Mouse (Mus musculus): Measurements from ENCODE around the gene Lrrc7.

Lrrc7 gene

DNA sequence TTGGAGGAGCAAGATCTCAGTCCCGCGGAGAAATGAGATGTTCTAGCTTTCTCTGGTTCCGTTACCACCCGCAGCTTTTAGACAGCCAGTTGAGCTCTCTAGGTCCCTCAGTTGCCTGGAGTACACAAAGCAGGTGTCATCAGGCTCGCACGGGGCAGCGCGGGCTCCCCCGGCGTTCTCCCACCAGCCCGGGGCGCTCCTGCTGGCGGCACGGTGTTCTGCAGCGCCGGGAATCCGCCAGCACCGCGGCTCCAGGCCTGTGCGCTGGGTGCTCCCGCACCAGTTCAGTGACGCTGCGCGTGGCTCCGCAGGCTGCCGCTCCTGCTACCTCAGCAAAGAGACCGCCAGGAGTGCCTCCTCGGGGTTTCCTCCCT, at the start of gene Lrrc7:
Gene Lrrc7, minus strand, starts transcription at position 235 of the 374 bp plus-strand sequence.
- DNase-seq (ENCODE audit: extremely low spot score): peak; percentile 64

DNA sequence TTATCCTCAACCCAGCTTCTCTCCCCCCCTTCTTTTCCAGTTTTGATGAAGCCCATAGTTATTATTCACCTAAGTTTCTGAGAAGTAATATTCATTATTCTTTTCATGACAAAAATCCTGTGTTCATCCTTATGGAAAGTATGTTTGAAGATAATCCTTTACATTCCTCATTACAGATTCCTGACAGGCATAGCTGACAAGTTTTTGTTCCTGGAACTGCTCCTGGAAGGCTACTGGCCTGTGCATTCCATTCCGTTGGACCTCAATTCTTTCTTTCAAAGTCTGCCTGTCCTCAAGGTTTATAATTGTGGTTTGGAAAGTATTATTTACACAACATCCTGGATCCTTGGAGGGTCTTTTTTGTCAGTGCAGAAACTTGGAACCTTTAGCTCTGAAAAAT, 45.0 kb upstream of the Lrrc7 start:
- DNase-seq (ENCODE audit: extremely low spot score): no peak

GRCm38 (mm10) chr3:158605274-158605673, 43.3 kb upstream of the Lrrc7 start:
- no peak for DNase-seq (ENCODE audit: extremely low spot score)

- peak; percentile 56 for DNase-seq (ENCODE audit: extremely low spot score)
Measured at GRCm38 (mm10) chr3:158561256-158561986, 600 bp downstream of the Lrrc7 start.

- no peak for DNase-seq (ENCODE audit: extremely low spot score)
Measured at GRCm38 (mm10) chr3:158560891-158561255, 1.1 kb downstream of the Lrrc7 start.

DNA sequence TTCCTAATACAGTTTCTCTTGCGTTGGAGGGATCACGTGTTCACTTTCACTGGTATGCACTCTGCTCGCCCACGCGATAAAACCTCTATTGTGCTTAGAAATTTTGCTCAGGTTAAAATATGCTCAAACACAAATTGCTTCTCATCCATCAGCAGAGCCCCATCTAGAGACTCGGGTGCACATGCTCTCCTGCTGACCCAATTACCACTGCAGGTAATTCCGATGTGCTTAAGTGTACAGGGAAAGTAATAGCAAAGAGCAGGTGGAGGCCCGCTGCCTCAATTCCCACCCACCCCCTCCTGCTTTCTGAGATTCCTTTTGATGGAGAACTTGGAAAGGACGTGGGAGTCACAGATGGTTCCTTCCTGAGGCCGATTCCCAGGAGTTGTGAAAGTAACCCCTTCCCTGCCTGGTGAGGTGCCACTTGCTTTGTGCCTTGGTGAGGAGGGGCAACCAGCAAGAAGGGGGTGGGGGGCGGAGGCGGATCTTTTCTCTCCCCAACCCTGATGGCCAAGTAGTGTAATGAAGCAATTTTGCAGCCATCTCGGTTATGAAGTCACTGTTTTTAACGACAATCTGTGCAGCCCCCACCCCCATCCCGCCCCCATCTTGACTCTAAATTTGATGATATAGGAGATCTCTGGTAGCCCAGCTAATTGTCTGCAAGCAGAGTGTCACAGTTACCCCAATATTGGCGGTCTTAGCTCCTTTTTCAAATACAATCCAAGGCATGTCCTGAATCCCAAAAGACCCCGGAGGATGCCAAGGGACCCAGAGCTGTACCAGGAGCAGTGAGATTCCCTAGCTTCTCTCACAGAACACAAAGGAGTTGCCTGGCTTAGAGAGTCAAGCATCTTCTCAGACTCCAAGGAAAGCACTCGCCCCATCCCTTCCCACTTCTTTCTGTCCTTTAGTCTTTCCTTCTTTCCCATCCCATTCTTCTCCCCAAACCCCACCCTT, 2.0 kb downstream of the Lrrc7 start:
- peak; percentile 6 for DNase-seq (ENCODE audit: extremely low spot score)

DNA sequence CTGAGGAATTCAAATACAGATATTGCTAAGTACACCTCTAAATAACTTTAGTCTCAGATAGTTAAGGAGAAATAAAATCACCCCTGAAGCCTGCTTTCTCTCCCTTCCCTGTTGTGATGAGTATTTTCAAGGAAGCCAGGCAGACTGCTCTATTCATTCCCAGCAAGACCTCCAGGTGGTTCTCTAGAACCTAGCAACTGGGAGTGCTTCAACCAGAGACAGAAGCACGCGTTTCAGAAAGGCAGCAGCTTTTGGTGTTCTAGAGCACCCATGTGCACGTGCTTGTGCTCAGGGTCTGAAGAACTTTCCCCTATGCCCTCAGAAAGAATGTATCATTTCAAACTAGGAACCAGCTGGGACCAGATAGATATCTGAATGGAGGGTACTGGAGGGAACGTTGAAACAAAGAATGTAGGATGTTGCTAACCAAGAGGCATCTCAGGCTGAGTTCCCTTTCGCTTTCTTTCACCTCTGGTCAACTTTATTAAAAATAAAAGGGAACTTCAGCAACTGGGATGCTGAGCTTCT, 2.8 kb downstream of the Lrrc7 start:
- peak; percentile 2 for DNase-seq (ENCODE audit: extremely low spot score)

DNA sequence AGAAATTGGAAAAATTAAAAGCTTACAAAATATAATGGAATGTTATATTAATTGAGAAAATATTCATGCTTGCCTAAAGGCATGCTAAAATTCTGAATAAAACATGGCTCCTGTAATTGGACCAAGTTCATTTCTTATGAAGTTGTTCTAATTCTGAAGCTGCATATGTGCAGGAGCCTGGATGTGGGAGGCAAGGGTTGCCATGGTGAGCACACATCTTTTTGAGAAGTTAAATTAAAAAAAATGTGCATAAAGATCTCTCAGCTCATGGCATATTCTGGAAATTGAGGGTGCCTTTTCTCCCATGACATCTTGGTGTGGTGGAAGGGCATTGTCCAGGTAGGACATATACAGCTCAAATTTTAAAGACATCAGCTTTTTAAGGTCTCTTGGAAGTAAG, 3.4 kb downstream of the Lrrc7 start:
- DNase-seq (ENCODE audit: extremely low spot score): no peak

DNA sequence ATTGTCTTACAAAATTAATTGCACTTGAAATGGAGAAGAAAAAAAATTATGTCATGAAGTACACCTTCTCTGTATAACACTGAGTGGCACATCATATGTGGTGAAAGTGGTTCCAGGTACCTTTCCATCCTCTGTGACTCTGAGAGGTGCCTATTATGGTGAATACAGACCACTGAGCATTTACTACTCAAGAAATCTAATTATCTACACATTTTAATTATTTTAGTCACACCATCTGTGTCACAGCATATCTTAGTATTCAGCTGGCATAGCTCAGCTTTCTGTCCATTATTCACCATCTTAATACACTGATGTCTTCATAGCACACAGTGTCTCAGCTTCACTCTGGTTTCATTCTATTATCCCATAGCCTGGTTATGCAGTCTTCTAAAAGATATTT, 7.7 kb downstream of the Lrrc7 start:
- DNase-seq (ENCODE audit: extremely low spot score): no peak

GRCm38 (mm10) chr3:158552105-158552504, 9.9 kb downstream of the Lrrc7 start:
- no peak for DNase-seq (ENCODE audit: extremely low spot score)

- no peak for DNase-seq (ENCODE audit: extremely low spot score)
Measured at GRCm38 (mm10) chr3:158543481-158543880, 18.5 kb downstream of the Lrrc7 start.

DNA sequence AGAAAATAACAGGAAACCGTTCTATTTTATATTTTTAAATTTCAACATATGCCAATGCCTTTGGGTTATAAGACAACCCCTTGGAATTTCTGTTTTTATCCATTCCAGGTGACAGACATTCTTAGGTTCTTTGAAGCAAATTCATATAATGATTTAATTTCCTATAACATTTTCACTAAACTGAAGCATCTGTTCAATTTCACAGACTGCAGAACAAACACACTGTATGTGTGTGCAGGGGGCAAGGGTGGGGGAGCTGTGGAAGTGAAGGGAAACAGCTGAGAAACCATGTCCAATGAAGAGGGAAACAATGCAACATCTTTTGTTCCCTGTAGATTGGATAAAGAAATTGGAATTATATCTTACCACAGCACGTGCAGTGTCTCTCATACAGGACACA, 29.2 kb downstream of the Lrrc7 start:
- DNase-seq (ENCODE audit: extremely low spot score): no peak

DNA sequence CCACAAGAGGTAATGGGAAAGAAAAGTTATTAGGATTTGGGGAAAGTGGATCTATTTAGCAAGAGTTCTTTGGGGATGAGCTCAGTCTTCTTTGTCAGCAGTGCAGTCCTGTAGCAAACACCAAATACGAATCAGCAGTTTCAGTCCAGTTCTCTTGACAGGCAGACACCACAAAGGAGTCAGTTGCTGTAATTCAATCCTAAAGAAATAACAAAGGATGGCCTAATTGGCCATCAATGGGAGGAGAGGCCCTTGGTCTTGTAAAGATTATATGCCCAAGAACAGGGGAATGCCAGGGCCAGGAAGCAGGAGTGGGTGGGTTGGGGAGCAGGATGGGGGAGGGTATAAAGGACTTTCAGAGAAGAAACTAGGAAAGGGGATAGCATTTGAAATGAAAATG, 33.5 kb downstream of the Lrrc7 start:
- DNase-seq (ENCODE audit: extremely low spot score): no peak

DNA sequence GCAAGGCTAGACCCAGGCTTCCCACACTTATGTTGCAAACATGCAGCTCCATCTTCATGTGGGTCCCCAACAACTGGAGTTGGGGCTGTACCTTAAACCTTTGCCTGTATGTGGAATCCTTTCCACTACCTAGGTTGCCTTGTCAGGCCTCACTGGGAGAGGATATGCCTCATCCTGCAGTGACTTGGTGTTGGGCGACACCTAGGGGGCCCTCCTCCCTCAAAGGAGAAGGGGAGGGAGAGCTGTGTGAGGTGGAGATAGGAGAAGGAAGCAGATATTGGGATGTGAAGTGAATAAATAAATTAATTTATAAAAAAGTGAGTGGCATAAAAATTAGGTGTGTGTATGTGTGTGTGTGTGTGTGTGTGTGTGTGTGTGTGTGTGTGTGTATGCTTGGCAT, 68.3 kb downstream of the Lrrc7 start:
- DNase-seq (ENCODE audit: extremely low spot score): no peak

- no peak for DNase-seq (ENCODE audit: extremely low spot score)
Measured at GRCm38 (mm10) chr3:158479677-158480076, 82.3 kb downstream of the Lrrc7 start.

GRCm38 (mm10) chr3:158400600-158400999, 161.4 kb downstream of the Lrrc7 start:
- no peak for DNase-seq (ENCODE audit: extremely low spot score)

GRCm38 (mm10) chr3:158391534-158391933, 170.5 kb downstream of the Lrrc7 start:
- DNase-seq (ENCODE audit: extremely low spot score): no peak

- DNase-seq (ENCODE audit: extremely low spot score): no peak
Measured at GRCm38 (mm10) chr3:158388076-158388454, 174.0 kb downstream of the Lrrc7 start.

DNA sequence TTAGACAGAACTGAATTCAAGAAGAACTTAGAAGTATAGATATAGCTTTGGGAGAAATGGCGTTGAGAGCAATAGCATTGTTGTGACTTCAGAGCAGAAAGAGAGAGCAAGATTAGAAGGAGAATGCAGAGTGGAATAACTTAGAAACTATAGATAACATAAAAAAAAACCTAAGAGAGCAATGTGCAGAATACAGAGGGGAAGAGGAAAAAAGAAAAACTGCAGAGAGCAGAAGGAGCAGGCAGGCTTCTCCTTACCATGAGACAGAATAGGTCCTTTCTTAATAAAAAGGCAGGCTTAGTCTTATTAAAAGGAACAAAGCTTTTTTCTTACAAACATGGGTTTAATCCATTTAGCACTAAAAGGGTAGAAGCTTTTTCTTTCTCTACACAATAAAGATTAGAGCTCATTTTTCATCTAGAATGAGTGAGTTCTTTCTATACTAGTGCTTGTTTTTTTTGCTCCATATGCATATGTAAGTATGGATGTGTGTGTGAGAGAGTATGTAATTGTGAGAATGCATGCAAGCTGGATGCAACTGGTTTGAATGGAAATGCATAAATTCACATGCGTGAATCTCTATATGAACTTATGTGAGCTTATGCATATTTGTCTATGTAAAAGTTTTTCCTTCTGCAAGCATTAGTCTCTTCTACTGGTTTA, 174.5 kb downstream of the Lrrc7 start:
- DNase-seq (ENCODE audit: extremely low spot score): no peak

DNA sequence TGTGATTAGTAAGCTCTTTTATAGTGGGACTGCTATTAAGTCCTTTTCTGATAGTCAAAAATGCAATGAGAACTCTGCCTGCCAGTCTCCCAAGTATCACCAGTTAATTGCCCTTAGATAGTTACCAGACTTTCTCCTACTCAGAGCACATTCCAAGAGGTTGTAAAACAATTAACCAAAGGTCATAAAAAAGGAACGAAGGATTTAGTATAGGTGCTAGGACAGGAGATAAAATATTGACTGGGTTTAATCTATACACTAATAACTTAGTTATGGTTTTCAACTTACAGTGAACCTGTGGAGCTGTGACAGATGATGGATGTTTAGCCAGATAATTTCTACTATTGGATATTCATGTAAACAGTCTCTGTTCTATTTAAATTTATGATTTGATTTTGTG, 175.2 kb downstream of the Lrrc7 start:
- no peak for DNase-seq (ENCODE audit: extremely low spot score)

GRCm38 (mm10) chr3:158375885-158376284, 186.1 kb downstream of the Lrrc7 start:
- peak; percentile 24 for DNase-seq (ENCODE audit: extremely low spot score)

DNA sequence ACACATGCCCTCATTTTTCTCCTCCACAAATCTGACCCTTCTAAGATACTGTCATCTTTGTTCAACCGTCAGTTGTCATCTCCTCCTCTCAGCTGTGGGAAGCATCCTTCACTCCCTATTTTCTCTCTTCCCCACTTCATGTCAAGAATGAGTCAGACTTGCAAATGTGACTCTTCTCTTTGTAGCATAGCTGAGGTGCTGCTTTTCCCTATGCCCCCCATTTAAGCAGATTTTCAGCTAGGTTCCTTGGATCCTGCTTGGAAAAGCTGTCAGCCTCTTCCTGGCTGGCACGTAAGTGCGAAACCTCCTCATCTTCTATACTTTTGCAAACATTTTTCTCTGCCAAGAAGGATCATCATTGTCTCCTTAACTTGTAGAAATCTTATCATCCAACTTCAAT, 192.9 kb downstream of the Lrrc7 start:
- no peak for DNase-seq (ENCODE audit: extremely low spot score)
